11 mouse cellular contexts compared by ENCODE assay signal in genomic region chr8:26533444-26534421, GRCm38 (mm10).
DNase-seq lines count a peak whose midpoint lies in the region; ATAC-seq lines count a peak whose summit lies in the region.
"Had no signal": no experiment of that assay in that cellular context is flagged by ENCODE, and none has a peak within 500 bp of the region (broad histone marks: within the 10 kb centered on the region; RNA-seq: fewer than 3 reads in every experiment).

No protein-coding gene starts in this region.

- H3K27me3 ChIP-seq in hindbrain, embryonic 15.5 days = no peaks in the 10 kb centered on the region
- no peaks in the 10 kb centered on the region; the same call in 1 of the 2 replicates for H3K27me3 ChIP-seq in hindbrain, embryonic 14.5 days (ENCODE audit: control insufficient read depth, insufficient read depth, low read length)
- H3K27me3 ChIP-seq: lung, embryonic 15.5 days; neural tube, embryonic 12.5 days had no signal

- H3K27ac ChIP-seq in hindbrain, embryonic 15.5 days (replicated peaks) = no peak overlapping the region
- no peak overlapping the region for H3K27ac ChIP-seq in hindbrain, embryonic 14.5 days
- H3K27ac ChIP-seq: lung, embryonic 15.5 days; neural tube, embryonic 12.5 days had no signal

- no peak overlapping the region for H3K9ac ChIP-seq in hindbrain, embryonic 15.5 days
- H3K9ac ChIP-seq in hindbrain, embryonic 14.5 days = no peak overlapping the region
- H3K9ac ChIP-seq: lung, embryonic 15.5 days; neural tube, embryonic 12.5 days had no signal

- ATAC-seq in hindbrain, embryonic 15.5 days (ENCODE audit: low FRiP score, low read depth) = peak; percentile 34; the same call in 1 of the 2 replicates
- ATAC-seq in hindbrain, embryonic 14.5 days (ENCODE audit: low FRiP score) = no peak
- no peak for ATAC-seq in CD4-positive, CD25-positive, alpha-beta regulatory T cell, adult 4 months
- ATAC-seq: intestine, postnatal 0 days had no signal

- DNase-seq in hindbrain, embryonic 14.5 days (ENCODE audit: low spot score) = no peak
- DNase-seq in cerebellum, adult 9-11 months = peak; percentile 96
- DNase-seq in layer of hippocampus, adult 18-20 months (ENCODE audit: low spot score in 2 of 2) = peak; percentile 62 to 73
- DNase-seq in right cerebral cortex, adult 2 months (ENCODE audit: low spot score in 2 of 2) = peak; percentile 68 to 69
- no peak for DNase-seq in gastrocnemius, postnatal 4 days (ENCODE audit: low spot score in 2 of 2)
- DNase-seq in embryo, embryonic 11 days = no peak

- 0 out of 2 replicates have a peak overlapping the region, but pooled peaks have one; percentile 9 for H3K4me2 ChIP-seq in hindbrain, embryonic 15.5 days
- no peak overlapping the region for H3K4me2 ChIP-seq in hindbrain, embryonic 14.5 days (replicated peaks)
- H3K4me2 ChIP-seq: lung, embryonic 15.5 days; neural tube, embryonic 12.5 days had no signal

- no peak overlapping the region for H3K4me3 ChIP-seq in hindbrain, embryonic 15.5 days
- no peak overlapping the region for H3K4me3 ChIP-seq in hindbrain, embryonic 14.5 days (replicated peaks; ENCODE audit: low read length)
- H3K4me3 ChIP-seq: lung, embryonic 15.5 days; neural tube, embryonic 12.5 days had no signal

- no peaks in the 10 kb centered on the region for H3K36me3 ChIP-seq in hindbrain, embryonic 15.5 days
- no peaks in the 10 kb centered on the region for H3K36me3 ChIP-seq in hindbrain, embryonic 14.5 days (replicated peaks; ENCODE audit: control insufficient read depth, insufficient read depth)
- H3K36me3 ChIP-seq: lung, embryonic 15.5 days; neural tube, embryonic 12.5 days had no signal

- no peaks in the 10 kb centered on the region for H3K9me3 ChIP-seq in hindbrain, embryonic 15.5 days
- H3K9me3 ChIP-seq in hindbrain, embryonic 14.5 days (ENCODE audit: control insufficient read depth, low read length) = no peaks in the 10 kb centered on the region
- H3K9me3 ChIP-seq: lung, embryonic 15.5 days; neural tube, embryonic 12.5 days had no signal

- 58% methylated on average over 22 of the region's 22 CpGs for WGBS in hindbrain, embryonic 15.5 days
- 60% methylated on average over 22 of the region's 22 CpGs for WGBS in hindbrain, embryonic 14.5 days

- H3K4me1 ChIP-seq in hindbrain, embryonic 15.5 days (replicated peaks) = peaks cover 8% of the 10 kb centered on the region
- no peaks in the 10 kb centered on the region; the same call in 1 of the 2 replicates for H3K4me1 ChIP-seq in hindbrain, embryonic 14.5 days (replicated peaks; ENCODE audit: control insufficient read depth, insufficient read depth, low read length)
- H3K4me1 ChIP-seq: lung, embryonic 15.5 days; neural tube, embryonic 12.5 days had no signal

Comparison
In these comparisons a context has a peak if more than half of its experiments do, and no peak if none do; other contexts are left out.
1. DNase-seq: peak in cerebellum, adult 9-11 months (single experiment), layer of hippocampus, adult 18-20 months (2 of 2) and right cerebral cortex, adult 2 months (2 of 2); none in hindbrain, embryonic 14.5 days (single experiment), gastrocnemius, postnatal 4 days (0 of 2) and embryo, embryonic 11 days (single experiment).